Mouse (Mus musculus) liver, adult 2 months (tissue): ENCODE results near the gene Hmga2.

Experiments used
- CTCF ChIP-seq: fragments of 200-500 bp; IDR thresholded peaks from 2 replicates; pipeline ENCODE4 v1.5.1; 2011; ENCODE audit warnings: low read depth, low read length, control low read depth
- POLR2A ChIP-seq: fragments of 200-500 bp; IDR thresholded peaks from 2 replicates; pipeline ENCODE4 v1.6.1; 2011; ENCODE audit warnings: low read length, control low read depth; ENCODE audit not compliant: insufficient read depth; ENCODE audit errors: extremely low read depth

- TF ChIP-seq POLR2A, result no peak
- TF ChIP-seq CTCF, result no peak
These were observed 53.4 kb downstream of the Hmga2 start for GRCm38 (mm10) chr10:120422820-120423219.
